Mouse (Mus musculus) forebrain, postnatal 0 days (tissue): ENCODE data around the gene Adipoq. TPM values are rescaled to one million over a fixed set of nuclear protein-coding genes. Genes with fewer than 3 reads are reported as not detected.
"Not testable (repeated sequence)": the region's sequence is repeated elsewhere in the genome, so short reads cannot be mapped to it uniquely, and the experiment has no call there.

Experiments used
- ATAC-seq: fragments of 200-750 bp; cut with Nextera tagmentation; 2 replicates; pipeline ENCODE4 v1.8.0; 2017; ENCODE audit warnings: mild to moderate bottlenecking, moderate library complexity
- DNase-seq: peaks from one replicate; pipeline ENCODE4 v3.0.0-alpha.2; 2015
- H3K27ac ChIP-seq: fragments of 300-500 bp; sonication (generic); 2 replicates; pipeline ENCODE4 v1.5.1; 2014; ENCODE audit warnings: low read depth, mild to moderate bottlenecking, antibody characterized with exemption, low read length, moderate library complexity, mixed read lengths
- H3K27me3 ChIP-seq: fragments of 300-500 bp; sonication (generic); 2 replicates; pipeline ENCODE4 v1.6.1; 2014; ENCODE audit warnings: mild to moderate bottlenecking, low read length, mixed read lengths; ENCODE audit not compliant: insufficient read depth
- H3K36me3 ChIP-seq: fragments of 300-500 bp; sonication (generic); 2 replicates; pipeline ENCODE4 v1.6.1; 2014; ENCODE audit warnings: mild to moderate bottlenecking, moderate library complexity; ENCODE audit not compliant: insufficient read depth
- H3K4me1 ChIP-seq: fragments of 300-500 bp; sonication (generic); 2 replicates; pipeline ENCODE4 v1.6.1; 2014; ENCODE audit warnings: antibody characterized with exemption; ENCODE audit not compliant: insufficient read depth
- H3K4me2 ChIP-seq: fragments of 300-500 bp; sonication (generic); 2 replicates; pipeline ENCODE4 v1.6.1; 2014; ENCODE audit warnings: low read depth, mild to moderate bottlenecking, moderate library complexity
- H3K4me3 ChIP-seq: fragments of 300-500 bp; sonication (generic); 2 replicates; pipeline ENCODE4 v1.5.1; 2014; ENCODE audit warnings: low read depth, low read length, mixed read lengths
- H3K9ac ChIP-seq: fragments of 300-500 bp; sonication (generic); 2 replicates; pipeline ENCODE4 v1.6.1; 2014; ENCODE audit warnings: mild to moderate bottlenecking
- H3K9me3 ChIP-seq: fragments of 300-500 bp; sonication (generic); 2 replicates; pipeline ENCODE4 v1.6.1; 2016; ENCODE audit warnings: low read length
- CTCF ChIP-seq: sonication (generic); IDR thresholded peaks from 2 replicates; pipeline ENCODE4 v1.5.1; 2016; ENCODE audit warnings: antibody characterized with exemption, control low read depth, low read depth
- WGBS: fragments of 180-500 bp; shearing (Covaris S2); extraction: QIAGEN DNeasy Blood & Tissue Kit; methylation state at CpG from one replicate; pipeline ENCODE4 v1.1.7; 2014; 5-methylcytosine and 5-hydroxymethylcytosine counted together
- polyA plus RNA-seq: library from polyadenylated mRNA; unstranded; fragments of >200 nt; fragmentation: Nextera tagmentation; extraction: Ambion mirVana; gene quantifications from 2 replicates; pipeline ENCODE4 v1.2.1, GENCODE M21; 2015
- total RNA-seq: library from RNA; depleted of rRNA; stranded (reverse); fragments of >200 nt; gene quantifications from 2 replicates; pipeline ENCODE4 v1.2.3, GENCODE M21; 2014

The Adipoq gene
- total and polyA plus RNA-seq, 2 experiments from 2014 or later, result 0.52 TPM; not detected in 1

DNA sequence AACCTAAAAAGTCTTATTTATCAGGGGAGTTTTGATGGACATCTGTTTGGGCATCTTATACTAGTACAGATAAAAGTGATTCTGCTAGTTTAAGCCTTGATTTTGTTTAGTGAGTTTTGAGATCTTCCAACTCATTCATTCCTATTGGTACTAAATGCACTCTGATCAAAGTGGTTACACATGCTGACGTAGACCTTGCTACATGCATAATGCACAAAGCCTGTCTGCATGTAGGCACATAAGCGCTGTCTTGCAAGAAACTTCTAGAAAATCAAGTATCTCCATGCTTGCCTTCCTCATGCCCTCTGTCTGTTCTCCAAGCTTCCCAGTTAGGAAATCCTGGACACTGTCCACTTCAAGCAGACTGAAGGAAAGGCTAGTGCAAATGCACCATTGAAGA is 31.5 kb downstream of the Adipoq start:
- H3K36me3 ChIP-seq, result no peaks in the 10 kb centered on the region
- H3K4me1 ChIP-seq, result no peaks in the 10 kb centered on the region
- DNase-seq, result no peak
- H3K9ac ChIP-seq, result no peak overlapping the region
- no peak for ATAC-seq
- 97% methylated on average over 2 of the region's 2 CpGs for WGBS
- H3K27ac ChIP-seq, result no peak overlapping the region
- H3K9me3 ChIP-seq, result no peaks in the 10 kb centered on the region
- TF ChIP-seq CTCF, result no peak
- H3K27me3 ChIP-seq, result no peaks in the 10 kb centered on the region
- no peak overlapping the region for H3K4me3 ChIP-seq
- H3K4me2 ChIP-seq, result no peak overlapping the region

DNA sequence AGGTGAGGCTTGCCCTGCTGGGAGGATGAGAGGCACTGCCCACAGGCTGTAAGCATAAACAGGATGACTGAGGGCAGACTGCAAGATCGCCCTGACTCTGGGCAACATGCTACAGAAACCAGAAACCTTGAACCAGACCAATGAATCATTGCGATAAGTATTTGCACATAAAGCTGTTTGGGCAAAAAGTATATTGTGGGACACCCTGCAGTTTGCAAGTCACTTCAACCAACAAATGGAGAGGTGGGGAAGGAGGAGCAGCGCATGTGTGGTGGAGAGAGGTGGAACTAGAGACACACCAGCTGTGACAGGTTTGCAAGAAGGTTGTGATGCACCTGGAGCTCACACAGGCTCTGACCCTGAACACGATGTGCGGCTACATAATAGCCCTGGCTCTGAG is 32.5 kb downstream of the Adipoq start:
- ATAC-seq (no peak), DNase-seq (no peak)
- Histone ChIP-seq H3K9me3 (no peaks in the 10 kb centered on the region), H3K4me2 (no peak overlapping the region), H3K27ac (no peak overlapping the region), H3K9ac (no peak overlapping the region), H3K4me3 (no peak overlapping the region), H3K27me3 (no peaks in the 10 kb centered on the region), H3K36me3 (no peaks in the 10 kb centered on the region), H3K4me1 (no peaks in the 10 kb centered on the region)
- WGBS, result 94% methylated on average over 5 of the region's 5 CpGs
- no peak for TF ChIP-seq CTCF

DNA sequence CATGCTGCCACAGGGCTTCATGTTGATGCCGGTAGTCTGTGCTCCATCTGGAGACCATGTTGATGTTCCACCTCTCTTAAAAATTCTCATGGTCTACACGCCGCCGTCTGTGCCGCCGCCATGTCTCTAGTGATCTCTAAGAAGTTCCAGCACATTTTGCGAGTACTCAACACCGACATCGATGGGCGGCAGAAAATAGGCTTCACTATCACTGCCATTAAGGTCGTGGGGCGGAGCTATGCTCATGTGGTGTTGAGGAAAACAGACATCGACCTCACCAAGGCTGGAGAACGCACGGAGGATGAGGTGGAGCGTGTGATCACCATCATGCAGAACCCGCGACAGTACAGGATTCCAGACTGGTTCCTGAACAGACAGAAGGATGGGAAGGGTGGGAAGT is 33.1 kb downstream of the Adipoq start:
- not testable (repeated sequence) for DNase-seq, H3K36me3 ChIP-seq, H3K4me2 ChIP-seq, H3K4me1 ChIP-seq, H3K27me3 ChIP-seq, H3K4me3 ChIP-seq, H3K9me3 ChIP-seq, H3K9ac ChIP-seq, H3K27ac ChIP-seq, ATAC-seq
- WGBS, result 94% methylated on average over 18 of the region's 18 CpGs

DNA sequence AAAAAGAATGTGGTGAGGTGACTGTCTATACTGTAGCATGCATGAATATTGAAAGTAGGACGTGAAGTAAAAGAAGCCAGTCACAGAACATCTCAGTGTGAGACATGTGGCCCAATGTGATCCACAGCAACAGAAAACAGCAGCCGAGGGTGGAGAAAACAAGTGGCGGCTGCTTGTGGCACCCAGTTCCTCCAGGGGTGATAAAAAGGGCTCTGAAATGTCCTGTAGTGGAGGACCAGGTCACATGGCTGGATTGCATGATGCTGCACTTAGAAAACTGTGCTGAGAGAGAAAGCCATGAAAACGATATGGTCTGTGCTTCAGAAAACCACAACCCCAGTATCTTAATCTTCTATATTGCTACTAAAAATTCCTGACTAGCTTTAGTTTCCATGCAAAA is 34.7 kb downstream of the Adipoq start:
- WGBS, result 84% methylated on average over 4 of the region's 4 CpGs
- Histone ChIP-seq H3K4me2 (no peak overlapping the region), H3K4me1 (no peaks in the 10 kb centered on the region), H3K27me3 (no peaks in the 10 kb centered on the region), H3K36me3 (no peaks in the 10 kb centered on the region), H3K27ac (no peak overlapping the region), H3K4me3 (no peak overlapping the region), H3K9me3 (no peaks in the 10 kb centered on the region), H3K9ac (no peak overlapping the region)
- ATAC-seq (no peak), DNase-seq (no peak)
- no peak for TF ChIP-seq CTCF

DNA sequence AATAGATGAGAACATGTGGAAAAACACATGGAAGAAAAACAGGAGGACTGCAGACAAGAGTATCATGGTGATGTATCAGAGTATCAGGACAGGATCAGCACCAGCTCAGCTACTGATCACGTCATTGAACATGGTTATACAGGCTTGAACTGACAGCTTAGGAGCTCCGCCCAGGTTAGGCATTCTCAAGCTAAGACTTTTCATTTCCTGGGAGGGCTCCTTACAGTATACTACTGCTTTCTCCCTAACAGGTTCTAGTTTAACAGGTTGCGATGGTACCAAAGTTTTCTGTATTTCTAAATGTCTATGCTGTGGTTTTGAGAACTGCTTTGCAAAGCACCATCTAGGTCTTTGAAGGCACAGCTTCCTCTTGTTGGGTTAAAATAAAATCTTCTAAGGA is 35.2 kb downstream of the Adipoq start:
- H3K4me3 ChIP-seq, result no peak overlapping the region

DNA sequence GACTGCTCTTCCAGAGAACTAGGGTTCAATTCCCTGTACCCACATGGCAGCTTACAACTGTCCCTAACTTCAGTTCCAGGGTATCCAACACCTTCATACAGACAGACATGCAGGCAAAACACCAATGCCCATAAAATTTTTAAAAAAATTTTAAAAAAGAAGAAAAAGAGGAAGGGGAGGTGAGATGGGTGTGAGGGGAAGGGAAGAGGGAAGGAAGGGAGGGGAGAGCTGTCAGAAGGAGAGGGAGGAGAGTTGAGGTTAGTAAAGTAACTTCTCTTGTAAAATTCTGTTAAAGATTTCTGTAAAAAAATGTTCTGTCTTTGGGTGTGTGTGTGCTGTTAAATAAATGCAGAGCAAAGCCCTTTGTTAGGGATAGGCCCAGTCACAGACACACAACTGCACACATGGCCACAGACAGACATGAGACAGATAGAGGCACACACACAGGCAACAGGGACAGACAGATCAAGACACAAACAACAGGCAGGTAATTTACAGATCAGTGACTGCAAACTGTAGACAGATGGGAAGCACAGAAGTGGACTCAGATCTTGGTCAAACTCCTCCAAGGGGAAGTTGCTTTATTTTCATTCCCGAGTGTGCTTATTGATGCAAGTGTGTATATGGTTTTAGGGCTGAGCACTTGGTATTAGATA is 35.7 kb downstream of the Adipoq start:
- H3K4me1 ChIP-seq, result no peaks in the 10 kb centered on the region
- no peak overlapping the region for H3K27ac ChIP-seq
- DNase-seq (no peak), ATAC-seq (no peak)
- no peak overlapping the region for H3K4me3 ChIP-seq
- H3K4me2 ChIP-seq, result no peak overlapping the region
- no peaks in the 10 kb centered on the region for H3K27me3 ChIP-seq
- no peaks in the 10 kb centered on the region for H3K9me3 ChIP-seq
- H3K9ac ChIP-seq, result no peak overlapping the region
- H3K36me3 ChIP-seq, result no peaks in the 10 kb centered on the region
- WGBS, result 82% methylated on average over 1 of the region's 1 CpGs
- TF ChIP-seq CTCF, result no peak

More for the DNA sequence above, 35.2 kb downstream of the Adipoq start:
- no peak for ATAC-seq
- Histone ChIP-seq H3K9me3 (no peaks in the 10 kb centered on the region), H3K27me3 (no peaks in the 10 kb centered on the region), H3K4me2 (no peak overlapping the region), H3K9ac (no peak overlapping the region), H3K4me1 (no peaks in the 10 kb centered on the region), H3K36me3 (no peaks in the 10 kb centered on the region), H3K27ac (no peak overlapping the region)
- WGBS, result 83% methylated on average over 3 of the region's 3 CpGs
- DNase-seq, result no peak
- no peak for TF ChIP-seq CTCF

DNA sequence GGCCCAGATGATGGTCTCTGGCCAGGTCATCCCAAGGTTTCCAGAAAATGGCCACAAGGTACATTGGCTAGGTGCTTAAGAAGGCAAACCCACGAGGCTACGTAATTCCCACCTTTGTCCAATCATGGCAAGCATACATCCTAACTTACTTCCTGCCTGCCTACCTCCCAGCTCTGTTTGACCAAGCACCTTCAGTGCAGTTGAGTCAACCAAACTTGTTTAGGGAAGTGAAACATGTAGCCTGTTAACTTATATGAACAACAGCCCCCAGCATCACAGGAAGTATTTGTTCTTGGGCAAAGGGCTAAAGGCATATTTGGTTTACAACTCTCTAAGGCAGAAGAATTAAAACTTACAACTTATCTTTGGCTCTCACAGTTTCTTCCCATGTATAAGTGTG is 39.5 kb downstream of the Adipoq start:
- no peak for TF ChIP-seq CTCF
- H3K9ac ChIP-seq, result no peak overlapping the region
- no peaks in the 10 kb centered on the region for H3K9me3 ChIP-seq
- no peaks in the 10 kb centered on the region for H3K36me3 ChIP-seq
- WGBS, result 87% methylated on average over 2 of the region's 2 CpGs
- H3K4me2 ChIP-seq, result no peak overlapping the region
- no peak for ATAC-seq
- H3K4me3 ChIP-seq, result no peak overlapping the region
- no peaks in the 10 kb centered on the region for H3K27me3 ChIP-seq
- no peak overlapping the region for H3K27ac ChIP-seq
- no peak for DNase-seq
- H3K4me1 ChIP-seq, result no peaks in the 10 kb centered on the region
